In genomic region chr13:38657865-38658264, GRCm38 (mm10) we compare ENCODE assay signal across 9 mouse cellular contexts. TPM values are rescaled to one million over a fixed set of nuclear protein-coding genes. Genes with fewer than 3 reads are reported as not detected.
DNase-seq lines count a peak whose midpoint lies in the region; ATAC-seq and TF ChIP-seq lines count a peak whose summit lies in the region.
"Had no signal": no experiment of that assay in that cellular context is flagged by ENCODE, and none has a peak within 500 bp of the region (broad histone marks: within the 10 kb centered on the region; RNA-seq: fewer than 3 reads in every experiment).

No protein-coding gene starts in this region.

- WGBS in embryonic facial prominence, embryonic 10.5 days = 21% methylated on average over 4 of the region's 4 CpGs
- WGBS in limb, embryonic 10.5 days = 28% methylated on average over 4 of the region's 4 CpGs
- 18% methylated on average over 4 of the region's 4 CpGs for WGBS in neural tube, embryonic 13.5 days

- peak overlapping the region; percentile 75 for H3K4me2 ChIP-seq in neural tube, embryonic 13.5 days

- no peak for ATAC-seq in neural tube, embryonic 13.5 days (ENCODE audit: low read depth)

- no peak for DNase-seq in left cerebral cortex, adult 2 months (ENCODE audit: extremely low spot score in 1 of 2, low spot score in 2 of 2)
- no peak for DNase-seq in left cerebral cortex, postnatal 36 days (ENCODE audit: low spot score in 2 of 2)
- DNase-seq in embryonic facial prominence, embryonic 10.5 days (ENCODE audit: low spot score) = no peak
- DNase-seq in limb, embryonic 10.5 days (ENCODE audit: low spot score) = no peak
- DNase-seq in right cerebral cortex, adult 2 months (ENCODE audit: low spot score in 2 of 2) = no peak
- no peak for DNase-seq in retina, embryonic 14.5 days (ENCODE audit: low spot score)
- DNase-seq in c-Kit-positive CD71-positive TER-119-positive erythroid progenitor cells, embryonic 14.5 days (ENCODE audit: low spot score) = no peak
- DNase-seq: cerebellum, adult 8-10 months had no signal

- H3K9me3 ChIP-seq in embryonic facial prominence, embryonic 10.5 days = 0 out of 2 replicates have a peak, but pooled peaks cover 2% of the 10 kb centered on the region
- H3K9me3 ChIP-seq in limb, embryonic 10.5 days (replicated peaks) = no peaks in the 10 kb centered on the region
- no peaks in the 10 kb centered on the region for H3K9me3 ChIP-seq in neural tube, embryonic 13.5 days

- H3K27ac ChIP-seq in left cerebral cortex, adult 2 months = no peak overlapping the region
- H3K27ac ChIP-seq in embryonic facial prominence, embryonic 10.5 days (replicated peaks) = peak overlapping the region; percentile 97
- peak overlapping the region; percentile 97 for H3K27ac ChIP-seq in limb, embryonic 10.5 days
- H3K27ac ChIP-seq in neural tube, embryonic 13.5 days (replicated peaks) = no peak overlapping the region; the same call in 1 of the 2 replicates

- H3K36me3 ChIP-seq in embryonic facial prominence, embryonic 10.5 days (replicated peaks) = peaks cover 45% of the 10 kb centered on the region
- peaks cover 42% of the 10 kb centered on the region for H3K36me3 ChIP-seq in limb, embryonic 10.5 days
- H3K36me3 ChIP-seq in neural tube, embryonic 13.5 days = peaks cover 34% of the 10 kb centered on the region

- intact Hi-C loops in left cerebral cortex, adult 2 months (cut with DNase I) = loop anchor here (1.0 to 2.0 kb wide), 2 partner anchors 23 to 303 kb away; partner anchors contain the start of genes Bloc1s5 and Slc35b3
- intact Hi-C loops in left cerebral cortex, postnatal 36 days (cut with DNase I) = no loop called here

- peak overlapping the region; percentile 95 for H3K4me3 ChIP-seq in left cerebral cortex, adult 2 months
- peak overlapping the region; percentile 95 for H3K4me3 ChIP-seq in embryonic facial prominence, embryonic 10.5 days
- peak overlapping the region; percentile 94 for H3K4me3 ChIP-seq in limb, embryonic 10.5 days
- peak overlapping the region; percentile 70 for H3K4me3 ChIP-seq in neural tube, embryonic 13.5 days

- H3K27me3 ChIP-seq in embryonic facial prominence, embryonic 10.5 days (replicated peaks; ENCODE audit: low read depth, poor library complexity, severe bottlenecking) = no peaks in the 10 kb centered on the region
- no peaks in the 10 kb centered on the region for H3K27me3 ChIP-seq in limb, embryonic 10.5 days (ENCODE audit: low read depth, poor library complexity, severe bottlenecking)
- no peaks in the 10 kb centered on the region for H3K27me3 ChIP-seq in neural tube, embryonic 13.5 days

- no peak for TF ChIP-seq CTCF in left cerebral cortex, adult 2 months (IDR thresholded peaks at IDR 0.05)

- peaks cover 13% of the 10 kb centered on the region for H3K4me1 ChIP-seq in embryonic facial prominence, embryonic 10.5 days
- peaks cover 9% of the 10 kb centered on the region for H3K4me1 ChIP-seq in limb, embryonic 10.5 days
- peaks cover 11% of the 10 kb centered on the region for H3K4me1 ChIP-seq in neural tube, embryonic 13.5 days (replicated peaks)

- H3K9ac ChIP-seq in neural tube, embryonic 13.5 days = peak overlapping the region; percentile 78

RNA-seq across cellular contexts. Expression of gene Eef1e1, which starts 1.0 kb away (rescaled TPM):
- total RNA-seq in left cerebral cortex, adult 2 months (2021) = 10 to 100 TPM; 25.0 to 30.6 TPM
- 10 to 100 TPM; 26.0 to 28.3 TPM for total RNA-seq in left cerebral cortex, postnatal 36 days (2021)
- polyA plus RNA-seq in embryonic facial prominence, embryonic 10.5 days (2016; fragmentation: Nextera tagmentation; extraction: Ambion mirVana) = 65.0 and 69.5 TPM in 2 replicates
- polyA plus RNA-seq in limb, embryonic 10.5 days (2016; fragmentation: Nextera tagmentation; extraction: Ambion mirVana) = 59.0 and 71.6 TPM in 2 replicates
- polyA plus RNA-seq in neural tube, embryonic 13.5 days (2015; fragmentation: Nextera tagmentation; extraction: Ambion mirVana) = 88.3 and 88.8 TPM in 2 replicates

RNA-seq across cellular contexts. Expression of gene Bloc1s5, which starts 23.0 kb away (rescaled TPM):
- 1 to 10 TPM; 9.6 to 9.8 TPM for total RNA-seq in left cerebral cortex, adult 2 months (2021)
- 10 to 100 TPM; 10.8 to 14.6 TPM for total RNA-seq in left cerebral cortex, postnatal 36 days (2021)
- 21.9 and 22.1 TPM in 2 replicates for polyA plus RNA-seq in embryonic facial prominence, embryonic 10.5 days (2016; fragmentation: Nextera tagmentation; extraction: Ambion mirVana)
- 20.7 and 23.5 TPM in 2 replicates for polyA plus RNA-seq in limb, embryonic 10.5 days (2016; fragmentation: Nextera tagmentation; extraction: Ambion mirVana)
- polyA plus RNA-seq in neural tube, embryonic 13.5 days (2015; fragmentation: Nextera tagmentation; extraction: Ambion mirVana) = 22.9 and 26.1 TPM in 2 replicates

Comparison
In these comparisons a context has a peak if more than half of its experiments do, and no peak if none do; other contexts are left out.
1. H3K27ac ChIP-seq: peak in embryonic facial prominence, embryonic 10.5 days (single experiment) and limb, embryonic 10.5 days (single experiment); none in left cerebral cortex, adult 2 months (single experiment) and neural tube, embryonic 13.5 days (single experiment).
2. Peak in every context shown above with its lines, with median percentiles within 50 percentile points of each other: H3K4me3 ChIP-seq.